Mouse (Mus musculus): Measurements from ENCODE around the gene Slc30a7. TPM values are rescaled to one million over a fixed set of nuclear protein-coding genes. Genes with fewer than 3 reads are reported as not detected.

Slc30a7 gene
- polyA plus RNA-seq, 1 experiment from 2014 or later: 35.6 TPM

GRCm38 (mm10) chr3:115984653-115985052 is 22.6 kb downstream of the Slc30a7 start:
- no peak overlapping the region for H3K4me2 ChIP-seq (replicated peaks)
- H3K9me3 ChIP-seq: no peaks in the 10 kb centered on the region
- no peak overlapping the region for H3K9ac ChIP-seq
- peaks cover 21% of the 10 kb centered on the region; the same call in 1 of the 2 replicates for H3K36me3 ChIP-seq
- H3K27ac ChIP-seq: no peak overlapping the region
- WGBS: 94% methylated on average over 9 of the region's 9 CpGs
- ATAC-seq: no peak
- no peak overlapping the region for H3K4me3 ChIP-seq (replicated peaks)
- H3K27me3 ChIP-seq (replicated peaks): no peaks in the 10 kb centered on the region
- H3K4me1 ChIP-seq (replicated peaks): no peaks in the 10 kb centered on the region

DNA sequence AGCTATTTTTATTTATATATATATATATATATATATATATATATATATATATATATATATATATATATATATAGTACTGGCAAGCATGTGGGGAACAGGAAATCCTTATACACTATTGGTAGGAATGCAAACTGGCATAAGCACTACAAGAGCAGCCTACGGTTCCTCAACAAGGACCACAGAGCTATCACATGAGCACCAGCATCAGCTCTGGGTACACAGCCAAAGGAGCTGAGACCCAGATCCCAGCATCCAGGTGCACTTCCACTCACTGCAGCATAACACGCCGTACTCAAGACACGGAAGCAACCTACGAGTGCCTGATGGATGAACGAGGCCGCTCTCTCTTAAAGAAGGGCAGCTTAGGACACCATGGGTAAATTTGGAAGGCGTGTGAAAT is 24.0 kb downstream of the Slc30a7 start:
- no peak overlapping the region for H3K4me3 ChIP-seq (replicated peaks)
- WGBS: 96% methylated on average over 8 of the region's 8 CpGs
- no peak overlapping the region for H3K27ac ChIP-seq
- no peaks in the 10 kb centered on the region for H3K9me3 ChIP-seq
- no peaks in the 10 kb centered on the region for H3K4me1 ChIP-seq (replicated peaks)
- no peak overlapping the region for H3K4me2 ChIP-seq (replicated peaks)
- H3K36me3 ChIP-seq: peaks cover 15% of the 10 kb centered on the region; the same call in 1 of the 2 replicates
- ATAC-seq: no peak
- no peaks in the 10 kb centered on the region for H3K27me3 ChIP-seq (replicated peaks)
- H3K9ac ChIP-seq: no peak overlapping the region

- Histone ChIP-seq H3K4me3 (replicated peaks) (no peak overlapping the region), H3K9me3 (no peaks in the 10 kb centered on the region), H3K9ac (no peak overlapping the region), H3K4me1 (replicated peaks) (no peaks in the 10 kb centered on the region), H3K27me3 (replicated peaks) (no peaks in the 10 kb centered on the region), H3K36me3 (peaks cover 18% of the 10 kb centered on the region; the same call in 1 of the 2 replicates), H3K27ac (no peak overlapping the region), H3K4me2 (replicated peaks) (no peak overlapping the region)
- no peak for ATAC-seq
- WGBS: 16% methylated on average over 1 of the region's 1 CpGs
Observed at GRCm38 (mm10) chr3:115979000-115979399, 28.2 kb downstream of the Slc30a7 start.

DNA sequence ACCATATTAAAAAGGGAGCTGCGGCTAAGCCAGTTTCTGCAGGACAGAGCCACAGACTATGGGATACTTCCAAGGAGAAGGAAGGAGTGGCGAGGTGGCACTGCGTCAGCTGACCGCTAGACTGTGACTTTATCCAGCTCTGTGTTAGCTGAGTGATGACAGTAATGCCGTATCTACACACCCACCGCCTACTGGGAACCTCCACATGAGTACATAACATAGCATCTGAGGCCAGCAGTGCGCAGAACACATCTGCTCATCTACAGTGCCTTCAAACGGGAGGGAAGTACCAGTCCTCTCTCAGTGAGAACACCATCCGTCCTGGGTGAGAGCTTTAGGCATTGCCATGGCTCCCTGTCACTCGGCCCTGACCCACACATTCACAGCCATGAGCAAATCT is 32.2 kb downstream of the Slc30a7 start:
- Histone ChIP-seq H3K27me3 (replicated peaks) (no peaks in the 10 kb centered on the region), H3K4me1 (replicated peaks) (no peaks in the 10 kb centered on the region), H3K9ac (no peak overlapping the region), H3K4me3 (replicated peaks) (no peak overlapping the region), H3K4me2 (replicated peaks) (no peak overlapping the region), H3K36me3 (peaks cover 10% of the 10 kb centered on the region; the same call in 1 of the 2 replicates), H3K27ac (no peak overlapping the region), H3K9me3 (no peaks in the 10 kb centered on the region)
- ATAC-seq: no peak
- 92% methylated on average over 10 of the region's 10 CpGs for WGBS

- H3K4me2 ChIP-seq (replicated peaks): no peak overlapping the region
- no peaks in the 10 kb centered on the region for H3K9me3 ChIP-seq
- H3K4me3 ChIP-seq (replicated peaks): no peak overlapping the region
- peaks cover 10% of the 10 kb centered on the region; the same call in 1 of the 2 replicates for H3K36me3 ChIP-seq
- H3K4me1 ChIP-seq (replicated peaks): no peaks in the 10 kb centered on the region
- H3K27ac ChIP-seq: no peak overlapping the region
- no peak for ATAC-seq
- 92% methylated on average over 6 of the region's 6 CpGs for WGBS
- no peak overlapping the region for H3K9ac ChIP-seq
- no peaks in the 10 kb centered on the region for H3K27me3 ChIP-seq (replicated peaks)
Observed at GRCm38 (mm10) chr3:115974228-115974627, 33.0 kb downstream of the Slc30a7 start.

GRCm38 (mm10) chr3:115971891-115972646 is 35.1 kb downstream of the Slc30a7 start:
- no peak overlapping the region for H3K4me3 ChIP-seq (replicated peaks)
- H3K27me3 ChIP-seq (replicated peaks): no peaks in the 10 kb centered on the region
- no peaks in the 10 kb centered on the region for H3K4me1 ChIP-seq (replicated peaks)
- 93% methylated on average over 14 of the region's 14 CpGs for WGBS
- no peak overlapping the region for H3K27ac ChIP-seq
- ATAC-seq: no peak
- H3K9ac ChIP-seq: no peak overlapping the region
- H3K36me3 ChIP-seq: 0 out of 2 replicates have a peak, but pooled peaks cover 2% of the 10 kb centered on the region
- H3K9me3 ChIP-seq: no peaks in the 10 kb centered on the region
- no peak overlapping the region for H3K4me2 ChIP-seq (replicated peaks)

DNA sequence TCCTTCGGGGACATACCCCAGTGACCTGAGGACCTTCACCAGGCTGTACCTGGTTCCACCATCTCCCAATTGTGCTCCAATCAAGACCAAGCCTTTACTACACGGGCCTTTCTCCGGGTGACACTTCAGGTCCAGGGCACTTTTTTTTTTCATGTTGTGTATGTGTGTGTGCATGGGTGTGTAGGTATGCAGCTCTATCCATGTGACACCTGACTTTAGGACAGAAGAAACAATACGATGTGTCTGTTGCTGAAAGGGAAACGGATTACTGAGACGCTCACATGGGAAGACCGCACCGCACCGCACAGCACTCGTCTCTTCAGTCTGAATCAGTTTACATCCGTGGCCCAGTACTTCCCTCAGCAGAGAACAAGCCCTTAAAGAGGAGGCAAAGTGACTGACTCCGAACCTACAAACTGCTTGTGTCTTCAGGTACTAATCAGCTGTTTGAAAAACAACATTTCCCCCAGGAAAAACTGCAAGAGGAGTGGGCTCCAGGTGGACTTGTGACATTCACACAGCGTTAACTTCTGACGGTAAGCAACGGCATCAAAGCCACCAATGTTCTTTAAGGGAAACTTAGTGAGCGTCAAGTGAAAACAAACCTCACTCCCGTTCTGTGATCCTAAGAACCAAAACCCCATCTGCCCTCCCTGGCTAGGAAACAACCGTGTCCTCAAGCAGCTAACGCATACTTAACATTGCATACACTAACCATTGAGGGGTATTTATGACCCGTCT is 36.0 kb downstream of the Slc30a7 start:
- WGBS: 92% methylated on average over 20 of the region's 20 CpGs
- H3K27me3 ChIP-seq (replicated peaks): no peaks in the 10 kb centered on the region
- H3K27ac ChIP-seq: no peak overlapping the region
- H3K36me3 ChIP-seq: 0 out of 2 replicates have a peak, but pooled peaks cover 2% of the 10 kb centered on the region
- no peaks in the 10 kb centered on the region for H3K4me1 ChIP-seq (replicated peaks)
- H3K9me3 ChIP-seq: no peaks in the 10 kb centered on the region
- no peak overlapping the region for H3K4me2 ChIP-seq (replicated peaks)
- H3K4me3 ChIP-seq (replicated peaks): no peak overlapping the region
- ATAC-seq: no peak
- no peak overlapping the region for H3K9ac ChIP-seq

- WGBS: 84% methylated on average over 10 of the region's 10 CpGs
- no peak for ATAC-seq
- Histone ChIP-seq H3K4me2 (replicated peaks) (no peak overlapping the region), H3K4me1 (replicated peaks) (no peaks in the 10 kb centered on the region), H3K36me3 (0 out of 2 replicates have a peak, but pooled peaks cover 2% of the 10 kb centered on the region), H3K27ac (no peak overlapping the region), H3K4me3 (replicated peaks) (no peak overlapping the region), H3K27me3 (replicated peaks) (no peaks in the 10 kb centered on the region), H3K9me3 (no peaks in the 10 kb centered on the region), H3K9ac (no peak overlapping the region)
Observed at GRCm38 (mm10) chr3:115968745-115969530, 38.3 kb downstream of the Slc30a7 start.

DNA sequence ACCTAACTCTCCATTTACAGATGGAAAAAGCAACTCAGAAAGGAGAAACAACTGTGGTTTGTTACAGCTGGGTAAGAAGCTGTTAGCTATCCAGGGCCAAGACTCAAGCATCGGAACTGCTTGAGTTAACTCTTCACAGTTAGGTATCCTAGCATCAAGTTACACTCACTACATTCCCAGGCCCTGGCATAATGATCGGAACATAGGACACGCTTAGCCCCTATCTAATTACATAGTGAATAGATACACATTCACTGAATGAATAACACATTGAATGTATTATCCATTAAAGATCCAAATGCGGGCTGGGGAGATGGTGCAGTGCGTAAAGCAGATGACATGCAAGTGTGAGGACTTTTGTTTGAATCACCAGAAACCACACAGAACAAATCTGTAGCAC is 43.1 kb downstream of the Slc30a7 start:
- ATAC-seq: no peak
- no peaks in the 10 kb centered on the region for H3K9me3 ChIP-seq
- WGBS: 84% methylated on average over 5 of the region's 5 CpGs

GRCm38 (mm10) chr3:115963597-115963996 is 43.6 kb downstream of the Slc30a7 start:
- Histone ChIP-seq H3K9ac (no peak overlapping the region), H3K4me2 (replicated peaks) (no peak overlapping the region), H3K4me3 (replicated peaks) (no peak overlapping the region), H3K27me3 (replicated peaks) (no peaks in the 10 kb centered on the region), H3K9me3 (no peaks in the 10 kb centered on the region), H3K4me1 (replicated peaks) (no peaks in the 10 kb centered on the region), H3K27ac (no peak overlapping the region), H3K36me3 (peaks cover 4% of the 10 kb centered on the region; the same call in 1 of the 2 replicates)
- ATAC-seq: no peak
- WGBS: 100% methylated on average over 1 of the region's 1 CpGs

More for the DNA sequence above, 43.1 kb downstream of the Slc30a7 start:
- no peak overlapping the region for H3K4me2 ChIP-seq (replicated peaks)
- peaks cover 4% of the 10 kb centered on the region; the same call in 1 of the 2 replicates for H3K36me3 ChIP-seq
- no peaks in the 10 kb centered on the region for H3K27me3 ChIP-seq (replicated peaks)
- H3K27ac ChIP-seq: no peak overlapping the region
- no peaks in the 10 kb centered on the region for H3K4me1 ChIP-seq (replicated peaks)
- no peak overlapping the region for H3K9ac ChIP-seq
- H3K4me3 ChIP-seq (replicated peaks): no peak overlapping the region

- Histone ChIP-seq H3K9ac (no peak overlapping the region), H3K4me1 (replicated peaks) (no peaks in the 10 kb centered on the region), H3K4me3 (replicated peaks) (no peak overlapping the region), H3K4me2 (replicated peaks) (no peak overlapping the region), H3K27ac (no peak overlapping the region), H3K9me3 (no peaks in the 10 kb centered on the region), H3K36me3 (peaks cover 6% of the 10 kb centered on the region; the same call in 1 of the 2 replicates), H3K27me3 (replicated peaks) (no peaks in the 10 kb centered on the region)
- no peak for ATAC-seq
- 84% methylated on average over 4 of the region's 4 CpGs for WGBS
Observed at GRCm38 (mm10) chr3:115962028-115962415, 45.2 kb downstream of the Slc30a7 start.

All from intestine, embryonic 15.5 days (tissue).